Mouse (Mus musculus) kidney, postnatal 4 days (tissue): ENCODE measurements around the gene Pakap.

ENCODE experiments used
- DNase-seq, 2 experiments: peaks; one replicate each; pipeline ENCODE4 v3.0.0; 2021; ENCODE audit warnings: mixed read lengths in 2 of 2

The Pakap gene

DNA sequence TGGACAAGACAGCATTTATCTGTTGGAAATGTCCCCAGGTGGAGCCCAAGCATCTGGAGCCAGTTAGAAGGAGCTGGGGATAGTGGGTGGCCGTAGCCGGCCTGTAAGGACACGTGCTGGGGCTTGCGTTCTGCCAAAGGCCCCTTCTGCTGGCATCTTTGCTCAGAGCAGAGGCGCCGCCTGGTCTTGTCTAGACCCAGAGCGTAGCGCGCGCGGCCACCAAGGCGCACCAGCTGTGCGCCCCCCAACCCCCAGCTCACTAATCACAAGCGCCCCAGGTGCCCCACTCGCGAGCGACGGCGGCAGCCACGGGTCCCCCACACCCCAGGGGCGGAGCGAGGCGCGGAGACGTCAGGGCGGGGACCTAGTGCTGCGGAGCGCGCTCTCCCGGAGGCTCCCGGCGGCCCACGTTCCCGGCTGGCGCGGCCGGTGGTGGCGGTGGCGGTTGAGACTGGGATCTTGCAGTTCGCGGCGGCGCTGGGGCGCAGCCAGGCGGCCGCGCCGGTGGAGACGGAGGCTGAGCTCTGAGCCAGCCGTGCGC is at the start of gene Pakap:
Pakap (plus strand) TSS at position 514 of the 541 bp plus-strand sequence.
- DNase-seq, result peak; percentile 74 to 81

GRCm38 (mm10) chr4:57523456-57523855 is 44.5 kb upstream of the Pakap start:
- DNase-seq, result no peak

GRCm38 (mm10) chr4:57524461-57524860 is 43.5 kb upstream of the Pakap start:
- DNase-seq, result no peak

- DNase-seq, result no peak
Measured at GRCm38 (mm10) chr4:57525221-57526011, 42.6 kb upstream of the Pakap start.

- no peak for DNase-seq
Measured at GRCm38 (mm10) chr4:57528296-57528695, 39.7 kb upstream of the Pakap start.

GRCm38 (mm10) chr4:57533686-57534085 is 34.3 kb upstream of the Pakap start:
- DNase-seq, result no peak

- DNase-seq, result no peak
Measured at GRCm38 (mm10) chr4:57534232-57534631, 33.7 kb upstream of the Pakap start.

- no peak for DNase-seq
Measured at GRCm38 (mm10) chr4:57535087-57535486, 32.9 kb upstream of the Pakap start.

DNA sequence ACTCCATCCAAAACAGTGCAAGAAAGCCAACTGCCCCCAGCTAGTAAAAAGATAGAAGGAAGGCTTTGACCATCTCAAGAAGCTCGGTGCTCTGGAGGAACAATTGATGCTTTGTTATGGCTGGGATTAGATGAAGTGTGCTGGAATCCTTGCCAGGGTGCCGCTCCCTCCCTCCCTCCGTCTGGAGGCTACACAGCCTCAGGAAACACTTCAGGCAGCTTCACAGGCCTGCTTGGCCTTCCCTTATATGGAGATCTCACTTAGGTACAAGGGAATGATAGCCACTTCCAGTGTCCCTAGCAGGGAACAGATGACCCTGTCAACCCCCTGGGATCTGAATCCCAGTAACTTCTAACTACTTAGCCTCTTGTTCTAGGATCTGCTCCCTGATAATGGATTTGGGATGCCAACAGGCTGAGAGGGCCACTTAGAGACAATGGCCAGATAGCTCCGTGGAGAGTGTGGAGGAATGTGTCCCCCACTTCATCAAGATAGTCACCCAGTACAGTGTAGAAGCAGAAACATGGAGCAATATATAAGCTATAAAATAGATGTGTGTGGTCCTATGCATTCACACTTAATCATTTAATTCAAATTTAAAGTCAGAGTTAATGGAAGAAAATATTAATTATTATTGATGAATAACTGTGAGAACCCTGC is 29.8 kb upstream of the Pakap start:
- DNase-seq, result no peak

- DNase-seq, result peak; percentile 29 to 57
Measured at GRCm38 (mm10) chr4:57543692-57544256, 24.2 kb upstream of the Pakap start.

GRCm38 (mm10) chr4:57547785-57548184 is 20.2 kb upstream of the Pakap start:
- no peak for DNase-seq

DNA sequence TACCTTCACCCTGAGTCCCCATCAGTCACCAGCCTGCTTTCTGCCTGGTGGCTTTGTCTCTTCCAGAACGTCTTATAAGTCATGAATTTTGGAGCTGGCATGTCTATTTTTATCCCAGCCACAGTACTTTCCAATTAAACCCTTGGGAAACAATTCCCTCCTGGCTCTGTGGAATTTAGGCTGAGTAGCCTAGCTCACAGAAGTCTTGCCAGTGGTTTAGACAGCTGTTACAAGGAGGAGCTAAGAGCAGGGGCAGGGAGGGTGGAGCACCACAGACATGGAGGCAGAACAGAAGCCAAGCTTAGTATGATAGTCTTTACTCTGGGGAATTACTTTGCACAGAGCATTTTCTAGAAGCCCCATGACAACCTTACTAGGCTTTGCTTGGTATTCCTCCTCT is 17.8 kb upstream of the Pakap start:
- no peak for DNase-seq

- DNase-seq, result no peak
Measured at GRCm38 (mm10) chr4:57557102-57557501, 10.9 kb upstream of the Pakap start.

DNA sequence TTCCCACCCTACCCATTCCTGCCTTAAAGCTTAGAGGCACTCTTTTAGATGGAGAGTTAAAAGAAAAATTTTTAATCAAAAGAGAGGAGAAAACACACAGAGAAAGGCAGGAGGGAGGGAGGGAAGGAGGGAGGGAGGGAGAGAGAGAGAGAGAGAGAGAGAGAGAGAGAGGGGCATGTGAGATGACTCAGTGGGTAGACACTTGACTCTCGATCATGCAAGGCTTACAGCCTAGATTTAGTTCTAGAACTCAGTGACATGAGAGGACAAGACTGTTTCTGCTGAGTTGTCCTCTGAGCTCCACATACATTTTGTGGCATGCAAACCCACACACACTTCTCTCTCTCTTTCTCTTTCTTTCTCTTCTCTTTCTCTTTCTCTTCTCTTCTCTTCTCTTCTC is 8.5 kb upstream of the Pakap start:
- DNase-seq, result no peak

DNA sequence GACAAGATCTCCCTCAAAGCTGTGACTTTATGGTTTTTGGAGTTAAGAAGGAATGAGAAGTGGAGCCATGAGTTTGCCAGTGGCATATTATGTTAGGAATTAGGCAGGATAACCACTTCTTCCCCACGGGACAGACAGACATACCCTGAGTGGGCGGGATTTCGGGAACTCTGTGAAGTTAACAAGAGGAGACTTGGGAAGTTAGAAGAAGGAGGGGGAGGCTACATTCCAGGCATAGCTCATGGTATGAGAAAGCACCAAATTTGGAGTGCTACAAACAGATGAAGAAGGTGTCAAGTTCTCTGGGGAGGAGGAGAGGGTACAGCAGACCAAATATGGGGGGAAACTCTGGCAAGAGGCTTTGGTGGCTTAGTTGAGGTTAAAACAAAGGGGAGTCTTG is 8.0 kb upstream of the Pakap start:
- peak; percentile 24 to 52 for DNase-seq

GRCm38 (mm10) chr4:57561055-57561454 is 6.9 kb upstream of the Pakap start:
- no peak for DNase-seq

DNA sequence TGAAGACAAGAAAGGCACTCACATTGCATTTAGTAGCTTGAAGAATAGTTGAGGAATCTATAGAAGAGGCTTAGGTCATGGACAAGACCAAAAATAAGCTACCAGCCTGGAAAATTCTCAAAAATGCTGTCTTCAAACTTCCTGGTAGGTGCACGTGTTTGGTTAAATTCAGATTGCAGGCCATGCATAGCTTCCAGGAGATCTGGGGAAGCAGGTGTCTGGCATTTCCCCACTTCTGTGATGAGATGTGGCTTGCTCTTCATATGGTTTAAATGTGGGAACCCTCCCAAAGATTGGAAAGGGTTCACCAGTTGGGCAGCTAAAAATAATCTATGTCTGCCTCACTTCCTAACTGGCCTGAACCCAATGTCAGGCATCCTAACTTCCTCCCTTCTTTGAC is 2.7 kb upstream of the Pakap start:
- DNase-seq, result no peak

DNA sequence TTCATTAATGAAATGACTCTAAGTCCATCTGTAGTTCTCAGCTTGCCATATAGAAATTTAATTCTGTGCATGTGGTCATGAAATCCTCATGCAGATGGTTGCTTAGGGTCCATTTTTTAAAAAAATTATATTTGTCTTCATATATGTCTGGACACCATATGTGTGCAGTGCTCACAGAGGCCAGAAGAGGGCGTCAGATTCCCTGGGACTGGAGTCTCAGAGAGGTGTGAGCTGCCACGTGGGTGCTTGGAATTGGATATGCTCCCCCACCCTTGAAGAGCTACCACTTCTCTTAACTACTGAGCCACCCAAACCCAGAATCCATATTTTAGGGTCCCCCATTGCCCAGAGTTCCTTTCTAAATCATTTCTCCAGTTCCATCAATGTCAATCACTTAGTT is 2.2 kb upstream of the Pakap start:
- no peak for DNase-seq

- DNase-seq, result no peak
Measured at GRCm38 (mm10) chr4:57568268-57569068, 489 bp downstream of the Pakap start.

DNA sequence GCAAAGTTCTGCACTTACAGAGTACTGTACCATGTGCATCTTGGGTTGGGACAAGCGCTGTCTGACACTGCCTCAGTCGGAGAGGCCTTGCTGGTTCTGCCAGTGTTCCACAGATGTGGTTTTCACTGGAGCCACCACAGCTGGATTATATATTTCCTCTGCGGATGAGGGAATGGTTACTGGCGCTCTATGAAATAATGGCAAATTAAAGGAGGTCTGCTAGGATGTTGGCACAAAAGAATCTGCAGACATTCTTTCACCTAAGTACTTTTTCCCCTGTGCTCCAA is 1.0 kb downstream of the Pakap start:
- DNase-seq, result no peak

DNA sequence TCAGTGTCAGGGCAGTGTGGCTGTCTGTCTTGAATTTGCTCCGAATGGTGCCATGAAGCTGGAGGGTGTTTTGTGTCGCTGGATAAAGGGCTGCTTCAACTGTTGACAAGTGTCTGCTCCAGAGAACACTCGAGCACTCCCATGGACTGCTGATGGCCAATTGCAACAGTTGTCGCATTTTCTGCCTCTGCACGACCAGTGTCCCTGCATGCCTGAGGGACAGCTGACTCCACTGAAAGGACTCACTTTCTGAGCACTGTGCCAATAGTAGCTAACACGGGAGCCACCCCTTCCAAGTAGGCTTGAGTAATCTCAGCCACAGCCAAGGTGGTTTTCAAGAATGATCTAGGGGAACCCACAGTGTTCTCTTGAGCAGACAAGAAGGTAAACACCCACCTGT is 1.7 kb downstream of the Pakap start:
- DNase-seq, result no peak

- no peak for DNase-seq
Measured at GRCm38 (mm10) chr4:57570229-57570628, 2.2 kb downstream of the Pakap start.

DNA sequence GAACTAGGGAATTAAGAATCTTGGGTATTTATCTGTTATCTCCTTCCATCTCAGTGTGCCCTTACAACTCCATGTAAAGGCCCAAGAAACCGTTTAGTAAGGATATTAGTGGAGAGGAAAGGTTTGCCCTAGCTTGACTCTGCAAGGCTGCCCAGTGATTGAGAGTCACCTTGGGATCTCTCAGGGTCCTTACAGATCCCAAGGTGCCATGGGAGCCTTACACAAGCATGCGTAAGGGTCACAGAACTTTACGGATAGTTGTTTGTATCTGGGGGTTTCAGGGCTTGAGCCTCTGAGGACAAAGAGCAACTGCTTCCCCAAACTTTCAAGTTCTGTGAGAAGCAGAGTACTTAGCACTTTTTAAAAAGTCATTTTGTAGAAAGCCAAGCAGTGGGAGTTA is 6.2 kb downstream of the Pakap start:
- no peak for DNase-seq
